Mouse (Mus musculus) C2C12 (cell line): ENCODE data around the gene Lrrc4c.

ENCODE experiments used
- CTCF ChIP-seq: IDR thresholded peaks from one replicate; pipeline ENCODE4 v1.5.1; 2011; ENCODE audit not compliant: control insufficient read depth, insufficient read depth, insufficient read length
- FOSL1 ChIP-seq: IDR thresholded peaks from one replicate; pipeline ENCODE4 v1.8.0; 2011; ENCODE audit warnings: mild to moderate bottlenecking, low read length; ENCODE audit not compliant: poor library complexity, insufficient read depth, severe bottlenecking
- USF1 ChIP-seq: IDR thresholded peaks from one replicate; pipeline ENCODE4 v1.6.1; 2011; ENCODE audit warnings: low read depth, mild to moderate bottlenecking, control low read depth, moderate library complexity

DNA sequence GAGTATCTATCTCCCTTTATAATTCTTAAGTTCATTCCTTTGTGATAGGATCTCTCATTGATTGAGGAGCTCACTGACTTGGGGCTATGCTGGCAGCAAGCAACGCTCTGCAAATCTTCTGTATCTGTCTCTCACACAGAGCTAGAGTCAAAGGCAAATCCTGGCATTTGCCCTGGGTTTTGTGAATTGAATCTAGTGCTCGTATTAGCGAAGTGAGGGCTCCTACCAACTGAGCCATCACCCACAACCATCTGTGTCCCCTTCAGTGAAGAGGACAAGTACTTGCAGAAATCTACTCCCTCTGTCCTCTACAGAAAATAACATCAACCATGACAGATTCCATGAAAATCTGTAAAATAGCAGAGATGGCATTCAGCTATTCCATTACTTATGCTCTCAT is 726.0 kb downstream of the Lrrc4c start:
- TF ChIP-seq CTCF: no peak
- no peak for TF ChIP-seq FOSL1
- no peak for TF ChIP-seq USF1
